Mouse (Mus musculus) limb, embryonic 12.5 days (tissue): ENCODE measurements at regions not wholly inside any gene's neighbourhood (a gene's known extent, or its start where the extent isn't known, plus 50 kb on each side); places are given as distances from the start of the nearest gene placed in this dataset.

Source experiments
- ATAC-seq: fragments of 200-750 bp; cut with Nextera tagmentation; 2 replicates; pipeline ENCODE4 v1.8.0; 2017; ENCODE audit warnings: low read depth, moderate TSS enrichment; ENCODE audit not compliant: insufficient number of reproducible peaks, insufficient read depth, low FRiP score, low TSS enrichment
- H3K27ac ChIP-seq: fragments of 300-500 bp; sonication (generic); 2 replicates; pipeline ENCODE4 v1.5.1; 2016; ENCODE audit warnings: mild to moderate bottlenecking, moderate library complexity
- H3K27me3 ChIP-seq: fragments of 300-500 bp; sonication (generic); 2 replicates; pipeline ENCODE4 v1.6.1; 2016; ENCODE audit warnings: mild to moderate bottlenecking, moderate library complexity
- H3K36me3 ChIP-seq: fragments of 300-500 bp; sonication (generic); 2 replicates; pipeline ENCODE4 v1.6.1; 2016; ENCODE audit warnings: mild to moderate bottlenecking, moderate library complexity
- H3K4me1 ChIP-seq: fragments of 300-500 bp; sonication (generic); replicated peaks from 2 replicates; pipeline ENCODE4 v1.6.1; 2016
- H3K4me2 ChIP-seq: fragments of 300-500 bp; sonication (generic); 2 replicates; pipeline ENCODE4 v1.6.1; 2016; ENCODE audit warnings: mild to moderate bottlenecking, moderate library complexity
- H3K4me3 ChIP-seq: fragments of 300-500 bp; sonication (generic); replicated peaks from 2 replicates; pipeline ENCODE4 v1.5.1; 2016; ENCODE audit warnings: mild to moderate bottlenecking
- H3K9ac ChIP-seq: fragments of 300-500 bp; sonication (generic); replicated peaks from 2 replicates; pipeline ENCODE4 v1.6.1; 2016; ENCODE audit warnings: mild to moderate bottlenecking, moderate library complexity
- H3K9me3 ChIP-seq: fragments of 300-500 bp; sonication (generic); 2 replicates; pipeline ENCODE4 v1.6.1; 2016; ENCODE audit warnings: mild to moderate bottlenecking, moderate library complexity
- WGBS: fragments of 180-500 bp; shearing (Covaris S2); methylation state at CpG from one replicate; pipeline ENCODE4 v1.1.7; 2016; 5-methylcytosine and 5-hydroxymethylcytosine counted together

DNA sequence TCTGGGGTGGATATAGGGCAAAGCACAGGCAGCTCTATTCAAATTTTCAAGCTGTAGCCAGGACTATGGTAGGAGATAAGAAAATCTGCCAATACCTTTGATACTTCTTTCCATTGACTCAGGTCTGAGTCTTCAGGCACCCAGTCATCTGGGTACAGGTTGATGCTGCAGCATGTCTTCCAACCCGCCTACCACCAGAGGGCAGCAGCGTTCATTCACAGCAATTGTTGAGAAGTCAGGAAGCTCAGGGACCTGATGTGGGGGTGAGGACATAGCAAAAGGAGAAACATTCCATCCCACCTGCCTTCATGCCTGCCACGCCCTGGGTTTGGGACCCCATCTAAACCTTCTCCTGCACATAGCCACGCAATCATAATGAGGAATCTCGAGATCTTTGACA lies 118.2 kb upstream of the Gm21876 start:
- Histone ChIP-seq H3K36me3 (no peaks in the 10 kb centered on the region), H3K27ac (no peak overlapping the region), H3K4me1 (no peaks in the 10 kb centered on the region), H3K9me3 (no peaks in the 10 kb centered on the region), H3K27me3 (no peaks in the 10 kb centered on the region), H3K4me2 (no peak overlapping the region), H3K9ac (no peak overlapping the region), H3K4me3 (no peak overlapping the region)
- WGBS, result 16% methylated on average over 5 of the region's 5 CpGs
- ATAC-seq, result no peak

DNA sequence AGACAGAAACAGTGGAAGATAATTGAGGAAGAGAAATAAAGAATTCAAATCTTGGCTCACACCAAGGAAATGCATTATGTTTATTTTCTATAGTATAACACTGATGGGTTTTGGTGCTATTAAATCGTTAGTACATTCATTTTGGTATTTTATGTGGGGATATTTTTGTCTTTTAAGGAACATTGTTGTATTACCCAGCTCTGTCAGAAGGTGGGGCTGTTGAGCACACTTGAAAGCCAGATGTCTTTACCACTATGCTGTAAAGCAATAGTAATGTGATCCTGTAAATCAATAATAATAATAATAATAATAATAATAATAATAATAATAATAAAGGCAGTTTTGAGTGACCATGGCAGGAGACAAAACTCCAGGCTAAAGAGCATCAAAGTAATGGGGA lies 120.0 kb upstream of the Gm21876 start:
- Histone ChIP-seq H3K9ac (no peak overlapping the region), H3K27me3 (no peaks in the 10 kb centered on the region), H3K27ac (no peak overlapping the region), H3K4me3 (no peak overlapping the region), H3K4me1 (no peaks in the 10 kb centered on the region), H3K4me2 (no peak overlapping the region), H3K36me3 (no peaks in the 10 kb centered on the region), H3K9me3 (no peaks in the 10 kb centered on the region)
- no peak for ATAC-seq
- WGBS, result 41% methylated on average over 1 of the region's 1 CpGs

DNA sequence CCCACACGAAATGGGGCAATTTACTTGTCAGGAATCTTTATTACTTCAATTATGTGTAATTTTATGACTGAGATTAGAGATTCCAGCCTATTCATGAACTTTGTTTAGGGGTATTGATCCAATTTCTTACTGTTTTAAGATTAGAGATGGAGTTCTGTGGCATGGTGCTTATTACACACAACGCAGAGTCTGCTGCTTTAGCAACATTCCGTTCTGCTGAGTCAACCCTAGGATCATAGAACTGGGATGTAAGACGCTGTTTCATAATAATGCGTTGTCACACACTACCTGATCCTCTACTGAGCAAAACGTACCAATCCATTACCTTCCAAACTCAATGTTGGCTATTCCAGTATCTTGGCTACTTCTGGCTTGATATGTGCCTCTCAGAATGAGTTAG lies 121.9 kb upstream of the Gm21876 start:
- WGBS, result 73% methylated on average over 6 of the region's 6 CpGs
- no peak overlapping the region for H3K9ac ChIP-seq
- no peak overlapping the region for H3K4me2 ChIP-seq

DNA sequence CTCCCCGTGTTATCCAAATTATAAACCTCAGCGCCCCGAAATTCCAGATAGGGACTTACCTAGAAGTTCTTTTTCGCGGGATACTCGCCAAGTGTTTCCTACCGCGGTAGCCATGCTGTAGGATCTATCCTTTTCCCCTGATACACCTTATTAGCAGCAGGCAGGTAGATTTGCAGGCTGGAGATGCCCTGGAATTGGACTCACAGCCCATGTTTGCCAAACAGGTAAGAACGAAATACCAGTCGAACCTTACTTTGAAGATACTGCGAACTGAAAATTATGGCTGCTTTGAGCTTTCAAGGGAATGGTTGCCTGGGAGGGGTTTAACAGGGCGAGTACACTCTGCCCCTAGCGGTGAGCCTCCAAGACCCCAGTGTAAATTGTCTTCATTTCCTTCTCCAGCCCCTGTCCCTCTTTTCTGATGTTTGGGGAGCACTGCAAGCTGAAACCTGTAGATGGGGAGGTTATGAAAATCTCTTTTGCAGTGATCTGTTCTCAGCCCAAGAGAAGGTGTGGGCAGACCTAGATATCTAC lies 149.8 kb upstream of the Agtr2 start:
- WGBS, result 24% methylated on average over 13 of the region's 13 CpGs
- no peaks in the 10 kb centered on the region for H3K36me3 ChIP-seq
- H3K9ac ChIP-seq, result peak overlapping the region; percentile 31; the same call in 1 of the 2 replicates
- H3K27ac ChIP-seq, result no peak overlapping the region
- peak overlapping the region; percentile 44 for H3K4me2 ChIP-seq
- H3K9me3 ChIP-seq, result no peaks in the 10 kb centered on the region
- peak overlapping the region; percentile 39 for H3K4me3 ChIP-seq
- H3K4me1 ChIP-seq, result no peaks in the 10 kb centered on the region
- H3K27me3 ChIP-seq, result no peaks in the 10 kb centered on the region
- no peak for ATAC-seq

More for the DNA sequence above, 121.9 kb upstream of the Gm21876 start:
- peaks cover 11% of the 10 kb centered on the region for H3K9me3 ChIP-seq
- no peak overlapping the region for H3K4me3 ChIP-seq
- no peak for ATAC-seq
- H3K27me3 ChIP-seq, result no peaks in the 10 kb centered on the region
- no peaks in the 10 kb centered on the region for H3K4me1 ChIP-seq
- H3K27ac ChIP-seq, result no peak overlapping the region
- H3K36me3 ChIP-seq, result no peaks in the 10 kb centered on the region

GRCm38 (mm10) chrX:21344397-21344796 lies 139.9 kb upstream of the Agtr2 start:
- Histone ChIP-seq H3K9ac (no peak overlapping the region), H3K27ac (no peak overlapping the region), H3K9me3 (no peaks in the 10 kb centered on the region), H3K4me3 (no peak overlapping the region), H3K4me2 (no peak overlapping the region), H3K4me1 (no peaks in the 10 kb centered on the region), H3K36me3 (no peaks in the 10 kb centered on the region), H3K27me3 (no peaks in the 10 kb centered on the region)
- 74% methylated on average over 1 of the region's 1 CpGs for WGBS
- ATAC-seq, result no peak

GRCm38 (mm10) chrX:21350503-21350902 lies 133.8 kb upstream of the Agtr2 start:
- ATAC-seq, result no peak
- H3K4me2 ChIP-seq, result no peak overlapping the region
- no peak overlapping the region for H3K9ac ChIP-seq
- 31% methylated on average over 4 of the region's 4 CpGs for WGBS
- H3K4me1 ChIP-seq, result no peaks in the 10 kb centered on the region
- no peaks in the 10 kb centered on the region for H3K36me3 ChIP-seq
- H3K27me3 ChIP-seq, result no peaks in the 10 kb centered on the region
- H3K27ac ChIP-seq, result no peak overlapping the region
- H3K4me3 ChIP-seq, result no peak overlapping the region
- H3K9me3 ChIP-seq, result no peaks in the 10 kb centered on the region

GRCm38 (mm10) chrX:21352350-21352749 lies 132.0 kb upstream of the Agtr2 start:
- Histone ChIP-seq H3K4me2 (no peak overlapping the region), H3K9me3 (no peaks in the 10 kb centered on the region), H3K4me1 (no peaks in the 10 kb centered on the region), H3K27me3 (no peaks in the 10 kb centered on the region), H3K9ac (no peak overlapping the region), H3K36me3 (no peaks in the 10 kb centered on the region), H3K4me3 (no peak overlapping the region), H3K27ac (no peak overlapping the region)
- ATAC-seq, result no peak
- 52% methylated on average over 3 of the region's 3 CpGs for whole genome bisulfite sequencing

GRCm38 (mm10) chrX:21360771-21361667 lies 123.3 kb upstream of the Agtr2 start:
- Histone ChIP-seq H3K4me1 (no peaks in the 10 kb centered on the region), H3K4me2 (peak overlapping the region; percentile 62)

GRCm38 (mm10) chrX:21385221-21385620 lies 99.1 kb upstream of the Agtr2 start:
- Histone ChIP-seq H3K4me3 (no peak overlapping the region), H3K4me1 (no peaks in the 10 kb centered on the region), H3K36me3 (no peaks in the 10 kb centered on the region), H3K4me2 (no peak overlapping the region), H3K9ac (no peak overlapping the region), H3K27ac (no peak overlapping the region), H3K27me3 (no peaks in the 10 kb centered on the region), H3K9me3 (no peaks in the 10 kb centered on the region)
- WGBS, result 20% methylated on average over 2 of the region's 2 CpGs
- ATAC-seq, result no peak

More at GRCm38 (mm10) chrX:21360771-21361667, 123.3 kb upstream of the Agtr2 start:
- H3K9me3 ChIP-seq, result no peaks in the 10 kb centered on the region
- peak overlapping the region; percentile 42 for H3K4me3 ChIP-seq
- H3K27ac ChIP-seq, result 0 out of 2 replicates have a peak overlapping the region, but pooled peaks have one; percentile 7
- peak overlapping the region; percentile 18; the same call in 1 of the 2 replicates for H3K9ac ChIP-seq
- H3K36me3 ChIP-seq, result no peaks in the 10 kb centered on the region
- peak; percentile 87; the same call in 1 of the 2 replicates for ATAC-seq
- H3K27me3 ChIP-seq, result 0 out of 2 replicates have a peak, but pooled peaks cover 5% of the 10 kb centered on the region
- WGBS, result 18% methylated on average over 43 of the region's 43 CpGs

DNA sequence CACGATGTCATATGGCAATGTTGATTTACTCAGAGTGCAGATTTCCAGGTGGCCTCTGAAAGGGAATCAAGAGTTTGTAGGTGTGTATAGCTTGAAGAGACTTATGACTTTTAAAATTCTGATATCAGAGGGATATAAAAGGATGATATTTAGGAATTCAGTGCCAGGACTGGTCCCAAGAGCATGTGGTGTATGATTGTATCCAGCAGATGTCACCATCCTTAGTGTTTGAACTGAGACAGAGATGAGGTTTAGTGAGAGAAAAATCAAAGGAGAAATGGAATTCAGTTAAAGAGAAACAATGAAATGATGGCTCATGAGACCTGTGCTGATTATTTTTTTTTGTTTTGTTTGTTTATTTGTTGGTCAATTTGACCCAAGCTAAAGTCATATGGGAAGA lies 94.4 kb upstream of the Agtr2 start:
- H3K27ac ChIP-seq, result no peak overlapping the region
- H3K9ac ChIP-seq, result no peak overlapping the region
- ATAC-seq, result no peak
- no peaks in the 10 kb centered on the region for H3K4me1 ChIP-seq
- 74% methylated on average over 1 of the region's 1 CpGs for WGBS
- H3K9me3 ChIP-seq, result no peaks in the 10 kb centered on the region
- no peaks in the 10 kb centered on the region for H3K36me3 ChIP-seq
- H3K4me3 ChIP-seq, result no peak overlapping the region
- no peaks in the 10 kb centered on the region for H3K27me3 ChIP-seq
- H3K4me2 ChIP-seq, result no peak overlapping the region

DNA sequence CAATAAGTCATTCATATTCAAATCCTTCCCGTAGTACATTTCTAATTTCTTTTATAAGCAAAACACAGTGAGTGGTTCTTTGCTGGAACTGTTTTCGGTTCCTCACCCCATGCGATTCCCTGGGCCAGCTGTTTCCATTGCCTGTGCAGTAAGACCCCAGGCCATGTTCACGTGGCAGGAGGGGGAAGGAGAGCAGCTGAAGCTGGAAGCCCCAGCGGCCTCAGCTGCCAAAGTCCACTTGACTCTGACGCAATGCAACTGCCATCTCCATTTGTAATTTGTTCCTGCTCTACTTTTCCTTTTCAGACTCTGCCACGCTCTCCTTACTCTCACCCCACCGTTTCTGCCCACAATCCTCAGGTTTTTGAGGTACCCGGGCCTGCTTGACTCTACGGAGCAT lies 91.1 kb upstream of the Agtr2 start:
- H3K36me3 ChIP-seq, result no peaks in the 10 kb centered on the region
- peak overlapping the region; percentile 62; the same call in 1 of the 2 replicates for H3K27ac ChIP-seq
- no peaks in the 10 kb centered on the region for H3K27me3 ChIP-seq
- no peak overlapping the region for H3K4me3 ChIP-seq
- no peak for ATAC-seq
- WGBS, result 78% methylated on average over 9 of the region's 10 CpGs
- no peaks in the 10 kb centered on the region for H3K4me1 ChIP-seq
- no peak overlapping the region for H3K9ac ChIP-seq
- no peak overlapping the region for H3K4me2 ChIP-seq
- H3K9me3 ChIP-seq, result no peaks in the 10 kb centered on the region
